Mouse (Mus musculus) adrenal gland, adult 2 months (tissue): ENCODE measurements around the gene Tmem259. TPM values are rescaled to one million over a fixed set of nuclear protein-coding genes. Genes with fewer than 3 reads are reported as not detected.

Experiments
- DNase-seq: peaks from one replicate; pipeline ENCODE4 v3.0.0; 2021
- polyA plus RNA-seq: library from polyadenylated mRNA; depleted of rRNA; stranded (reverse); fragments of >200 nt; gene quantifications from 2 replicates; pipeline ENCODE4 v1.2.3, GENCODE M21; 2012
- total RNA-seq, 2 experiments: library from RNA; stranded (reverse); gene quantifications; 2 replicates each; pipeline ENCODE4 v1.2.3; 2021

The Tmem259 gene
- total and polyA plus RNA-seq, 3 experiments, result 142 to 619 (median 143) TPM

- DNase-seq, result no peak
Observed at GRCm38 (mm10) chr10:79934794-79935569, 49.1 kb downstream of the Tmem259 start.

- peak; percentile 89 for DNase-seq
Observed at GRCm38 (mm10) chr10:79934272-79934721, 49.8 kb downstream of the Tmem259 start.

- DNase-seq, result no peak
Observed at GRCm38 (mm10) chr10:79933861-79934260, 50.3 kb downstream of the Tmem259 start.

GRCm38 (mm10) chr10:79933145-79933679 is 50.9 kb downstream of the Tmem259 start:
- no peak for DNase-seq

GRCm38 (mm10) chr10:79932736-79933135 is 51.4 kb downstream of the Tmem259 start:
- peak; percentile 54 for DNase-seq

- DNase-seq, result no peak
Observed at GRCm38 (mm10) chr10:79931797-79932196, 52.3 kb downstream of the Tmem259 start.

- DNase-seq, result no peak
Observed at GRCm38 (mm10) chr10:79930826-79931186, 53.3 kb downstream of the Tmem259 start.

- DNase-seq, result no peak
Observed at GRCm38 (mm10) chr10:79929967-79930825, 53.9 kb downstream of the Tmem259 start.

GRCm38 (mm10) chr10:79928907-79929701 is 55.0 kb downstream of the Tmem259 start:
- DNase-seq, result no peak

- peak; percentile 78 for DNase-seq
Observed at GRCm38 (mm10) chr10:79928030-79928694, 56.0 kb downstream of the Tmem259 start.

- DNase-seq, result no peak
Observed at GRCm38 (mm10) chr10:79927324-79928029, 56.7 kb downstream of the Tmem259 start.

- peak; percentile 95 for DNase-seq
Observed at GRCm38 (mm10) chr10:79926491-79927323, 57.4 kb downstream of the Tmem259 start, which contains the start of gene Arid3a. Gene Arid3a (plus strand): TSS chr10:79927043.

- DNase-seq, result no peak
Observed at GRCm38 (mm10) chr10:79925785-79926490, 58.2 kb downstream of the Tmem259 start.

- peak; percentile 92 for DNase-seq
Observed at GRCm38 (mm10) chr10:79924998-79925784, 58.9 kb downstream of the Tmem259 start.
